Mouse (Mus musculus): ENCODE measurements around the gene Commd4.

- no peak for TF ChIP-seq POLR2A (IDR thresholded peaks at IDR 0.05; ENCODE audit: insufficient read length, low read depth)
- no peak for TF ChIP-seq MYOG (IDR thresholded peaks at IDR 0.05; ENCODE audit: control insufficient read depth in 1 of 3, insufficient read depth in 1 of 3, insufficient read length in 2 of 3, low read depth in 2 of 3)
- no peak for TF ChIP-seq POLR2AphosphoS2 (IDR thresholded peaks at IDR 0.05; ENCODE audit: insufficient read length, low read depth)
- TF ChIP-seq SRF (IDR thresholded peaks at IDR 0.05; ENCODE audit: control insufficient read depth, insufficient read length, low read depth) = no peak
- peak; percentile 94 for TF ChIP-seq USF1 (IDR thresholded peaks at IDR 0.05; ENCODE audit: low read depth)
- TF ChIP-seq CEBPB (IDR thresholded peaks at IDR 0.05; ENCODE audit: insufficient read depth, poor library complexity, severe bottlenecking) = no peak
- no peak for TF ChIP-seq TCF12 (IDR thresholded peaks at IDR 0.05; ENCODE audit: insufficient read depth, poor library complexity, severe bottlenecking)
These were observed 4.4 kb upstream of the Commd4 start for GRCm38 (mm10) chr9:57162496-57162895.
